Mouse (Mus musculus) forelimb bud, embryonic 11.5 days (tissue): ENCODE results near the gene Fam53b.
A peak's percentile ranks its signal among the peaks of the same experiment; 100 is the strongest.

Experiments used
- DNase-seq: peaks from one replicate; pipeline ENCODE4 v3.0.0-alpha.2; 2012; ENCODE audit warnings: low read depth, low spot score

Gene Fam53b

GRCm38 (mm10) chr7:132712044-132712708, 101.5 kb downstream of the Fam53b start:
- no peak for DNase-seq

GRCm38 (mm10) chr7:132711579-132711978, 102.1 kb downstream of the Fam53b start:
- DNase-seq = no peak

DNA sequence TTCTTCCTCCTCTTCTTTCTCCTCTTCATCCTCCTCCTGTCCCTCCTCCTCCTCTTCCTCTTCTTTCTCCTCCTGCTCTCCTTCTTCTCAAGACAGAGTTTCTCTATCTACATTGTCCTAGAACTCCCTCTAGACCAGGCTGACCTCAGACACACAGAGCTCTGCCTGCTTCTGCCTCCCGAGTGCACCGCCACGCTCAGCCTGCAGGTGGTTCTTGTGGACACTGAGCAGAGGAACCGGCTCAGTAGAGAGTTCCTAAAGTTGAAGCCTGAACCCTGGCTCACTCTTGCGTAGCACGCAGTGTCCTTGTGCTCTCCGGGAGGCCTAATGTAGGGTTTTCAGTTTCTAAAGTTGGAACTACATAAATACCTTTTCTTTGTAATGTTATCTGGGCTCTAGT, 108.6 kb downstream of the Fam53b start:
- DNase-seq = no peak

DNA sequence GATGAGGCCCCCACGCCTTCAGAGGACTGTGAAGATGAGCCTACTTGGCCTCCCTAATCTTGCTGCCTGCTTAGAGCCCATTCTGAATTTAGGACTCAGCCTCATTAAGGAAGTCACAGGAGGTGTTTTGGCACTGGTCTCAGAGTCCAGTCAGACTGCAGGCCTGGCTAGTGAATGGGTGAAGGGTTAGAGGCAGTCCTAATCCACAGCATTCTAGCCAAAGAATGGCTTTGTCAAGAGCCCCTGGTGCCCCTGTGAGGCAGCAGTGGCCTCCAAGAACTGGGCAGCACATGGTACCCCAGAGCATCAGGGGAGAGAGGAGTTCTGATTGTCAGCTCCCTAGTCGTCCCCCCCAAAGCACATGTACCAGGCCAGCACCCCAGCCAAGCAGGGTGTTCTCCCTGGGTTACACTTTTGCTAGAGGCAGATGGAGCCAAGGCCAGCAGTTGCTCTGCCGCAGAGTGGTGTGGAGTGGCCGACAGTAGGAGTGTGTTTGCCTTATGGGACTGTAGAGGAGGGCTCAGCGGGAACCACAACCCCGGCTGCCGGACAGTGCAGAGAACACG, 109.3 kb downstream of the Fam53b start:
- no peak for DNase-seq

DNA sequence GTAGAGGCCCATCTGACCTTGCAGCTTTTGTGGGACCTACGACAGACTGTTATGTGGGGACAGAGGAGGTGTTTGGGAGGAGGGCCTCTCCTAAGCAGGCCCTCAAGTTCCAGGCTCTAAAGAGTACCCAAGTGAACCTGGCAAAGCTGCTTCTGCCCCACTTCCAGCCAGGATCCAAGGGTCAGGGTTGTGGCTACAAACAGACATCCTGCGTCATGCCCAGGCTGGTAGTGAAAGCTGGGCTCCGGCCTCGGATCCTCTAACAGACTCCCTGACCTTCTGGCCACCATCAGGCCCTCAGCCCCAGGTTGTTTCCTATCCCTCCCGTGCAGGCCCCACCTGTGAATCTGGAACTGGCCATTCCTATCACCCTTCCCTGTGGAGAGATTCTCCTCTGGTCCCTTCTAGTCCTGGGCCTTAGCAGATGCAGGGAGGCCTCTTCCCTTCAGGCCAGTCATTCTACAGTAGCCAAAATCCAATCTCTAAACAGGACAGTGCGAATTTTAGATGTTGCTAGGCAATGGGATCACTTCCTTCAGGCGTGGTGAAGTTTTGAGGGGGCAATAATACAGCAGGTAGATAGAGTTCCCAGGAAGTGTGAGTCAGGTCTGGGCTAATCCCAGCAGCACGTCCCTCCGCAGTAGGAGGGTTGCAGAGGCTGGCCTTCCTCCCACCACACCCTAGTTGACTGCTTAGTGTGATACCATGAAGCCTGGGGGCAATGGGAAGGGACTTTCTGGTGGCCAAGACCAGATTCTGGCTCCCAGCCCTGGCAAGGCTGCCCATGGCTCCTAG, 110.0 kb downstream of the Fam53b start:
- no peak for DNase-seq

GRCm38 (mm10) chr7:132702492-132703070, 111.1 kb downstream of the Fam53b start:
- DNase-seq = no peak

DNA sequence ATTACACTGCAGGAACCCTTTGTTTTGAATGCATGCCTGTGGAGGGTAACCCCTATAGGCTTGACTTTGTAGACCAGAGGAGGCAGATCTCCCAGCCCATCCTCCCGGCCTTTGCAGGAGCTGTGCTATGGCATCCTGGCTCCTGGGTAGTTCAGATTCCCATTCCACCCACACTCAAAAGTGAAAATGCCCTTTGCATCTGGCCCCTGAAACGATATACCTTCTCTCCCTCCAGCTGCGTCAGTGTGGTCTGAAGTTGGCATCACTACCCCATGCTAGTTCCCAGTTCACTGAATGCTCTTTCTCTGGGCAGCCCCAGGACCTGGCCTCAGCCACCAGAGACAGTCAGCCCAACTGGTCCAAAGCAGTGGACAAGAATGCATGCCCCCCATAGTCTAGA, 111.7 kb downstream of the Fam53b start:
- DNase-seq = no peak

GRCm38 (mm10) chr7:132701412-132701811, 112.3 kb downstream of the Fam53b start:
- DNase-seq = no peak

GRCm38 (mm10) chr7:132700107-132700506, 113.6 kb downstream of the Fam53b start:
- DNase-seq = peak; percentile 13

- DNase-seq = no peak
These were observed 114.0 kb downstream of the Fam53b start for GRCm38 (mm10) chr7:132699639-132700038.

DNA sequence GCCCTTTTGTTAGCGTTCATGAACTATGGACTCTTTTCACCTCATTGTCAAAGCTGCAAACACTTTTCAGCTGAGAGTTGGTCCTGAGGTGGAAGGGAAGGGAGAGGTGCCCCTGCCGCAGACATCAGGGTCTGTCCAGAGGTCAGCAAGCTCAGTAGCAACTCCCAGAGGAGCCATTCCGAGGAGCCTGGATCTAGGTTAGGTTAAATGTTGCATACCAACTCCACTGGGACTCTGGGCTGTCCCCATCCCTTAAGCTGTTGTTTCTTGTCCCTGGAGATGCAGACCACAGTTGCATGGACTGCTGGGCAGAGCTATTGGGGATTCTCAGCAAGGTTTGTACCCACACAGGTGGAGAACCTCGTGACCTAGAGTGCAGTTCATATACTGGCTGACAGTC, 114.5 kb downstream of the Fam53b start:
- no peak for DNase-seq

DNA sequence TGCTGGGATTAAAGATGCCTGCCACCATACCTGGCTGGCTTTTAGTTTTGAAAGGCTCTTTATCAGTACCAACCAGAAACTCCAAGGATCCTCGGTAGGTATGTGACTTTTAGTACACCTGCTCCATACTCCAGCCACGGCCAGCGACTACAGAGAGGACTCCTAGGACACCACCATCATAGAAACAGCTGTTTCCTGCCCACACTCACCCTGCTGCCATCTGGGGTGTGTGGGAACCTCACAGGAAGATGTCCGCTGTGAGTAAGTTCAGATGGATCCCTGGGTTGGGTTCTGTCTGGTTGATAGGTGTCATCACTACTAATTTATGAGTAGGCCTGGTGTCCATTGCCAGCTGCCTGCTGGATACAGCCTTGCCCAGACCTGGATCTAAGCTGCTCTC, 114.9 kb downstream of the Fam53b start:
- no peak for DNase-seq

GRCm38 (mm10) chr7:132697258-132697796, 116.4 kb downstream of the Fam53b start:
- DNase-seq = no peak

DNA sequence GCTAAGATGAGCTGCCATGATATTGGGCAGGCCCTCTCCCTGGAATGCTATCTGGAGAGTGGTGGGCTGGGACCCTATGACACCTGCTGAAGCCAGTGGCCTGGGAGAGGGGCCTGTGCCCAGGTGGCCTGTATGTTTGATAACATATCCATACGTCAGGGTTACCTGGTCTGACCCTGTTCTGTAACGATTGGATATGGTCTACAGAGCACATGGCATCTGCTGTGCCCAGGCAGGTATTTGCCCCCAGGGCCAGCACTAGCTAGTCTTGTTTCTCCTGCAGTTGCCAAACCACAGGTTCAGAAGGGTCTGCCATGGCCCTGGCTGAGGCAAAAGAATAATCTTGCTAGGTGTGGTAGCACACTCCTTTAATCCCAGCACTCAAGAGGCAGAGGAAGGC, 120.1 kb downstream of the Fam53b start:
- no peak for DNase-seq

GRCm38 (mm10) chr7:132692719-132693118, 121.0 kb downstream of the Fam53b start:
- no peak for DNase-seq

- DNase-seq = no peak
These were observed 122.8 kb downstream of the Fam53b start for GRCm38 (mm10) chr7:132690716-132691472.

GRCm38 (mm10) chr7:132689722-132690121, 124.0 kb downstream of the Fam53b start:
- DNase-seq = no peak

DNA sequence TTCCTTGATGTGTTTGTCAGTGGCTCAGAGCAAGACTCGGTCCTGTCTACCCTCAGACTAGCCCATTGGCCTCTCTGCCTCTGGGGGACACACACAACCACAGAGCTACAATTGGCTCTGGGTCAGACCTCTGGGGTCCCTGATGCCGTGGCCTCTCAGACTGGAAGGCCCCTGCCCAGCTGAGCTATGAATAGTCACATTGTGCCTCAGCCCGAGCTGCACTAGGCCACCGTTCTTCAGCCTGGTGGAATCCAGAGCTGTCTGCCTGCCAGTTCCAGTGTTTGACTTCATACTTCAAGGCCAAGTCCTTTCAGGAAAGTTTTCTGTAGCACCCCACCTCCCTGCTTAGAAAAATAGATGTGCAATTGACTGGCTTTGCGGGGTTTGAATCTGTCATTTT, 125.0 kb downstream of the Fam53b start:
- no peak for DNase-seq

- DNase-seq = no peak
These were observed 125.8 kb downstream of the Fam53b start for GRCm38 (mm10) chr7:132687897-132688296.

GRCm38 (mm10) chr7:132686515-132686914, 127.2 kb downstream of the Fam53b start:
- DNase-seq = no peak

- DNase-seq = no peak
These were observed 129.8 kb downstream of the Fam53b start for GRCm38 (mm10) chr7:132683923-132684322.
